Mouse (Mus musculus) retina, adult 2 months (tissue): Measurements from ENCODE around the gene Sod2.
"Not testable (repeated sequence)": the region's sequence is repeated elsewhere in the genome, so short reads cannot be mapped to it uniquely, and the experiment has no call there.

Experiments
- DNase-seq: peaks from one replicate; pipeline ENCODE4 v3.0.0-alpha.2; 2012; ENCODE audit warnings: low read depth, low spot score

Sod2 gene

GRCm38 (mm10) chr17:13006546-13006945, at the start of gene Sod2:
Sod2 (plus strand) TSS chr17:13006846.
- DNase-seq: not testable (repeated sequence)

GRCm38 (mm10) chr17:12959377-12959776, 47.3 kb upstream of the Sod2 start:
- not testable (repeated sequence) for DNase-seq

DNA sequence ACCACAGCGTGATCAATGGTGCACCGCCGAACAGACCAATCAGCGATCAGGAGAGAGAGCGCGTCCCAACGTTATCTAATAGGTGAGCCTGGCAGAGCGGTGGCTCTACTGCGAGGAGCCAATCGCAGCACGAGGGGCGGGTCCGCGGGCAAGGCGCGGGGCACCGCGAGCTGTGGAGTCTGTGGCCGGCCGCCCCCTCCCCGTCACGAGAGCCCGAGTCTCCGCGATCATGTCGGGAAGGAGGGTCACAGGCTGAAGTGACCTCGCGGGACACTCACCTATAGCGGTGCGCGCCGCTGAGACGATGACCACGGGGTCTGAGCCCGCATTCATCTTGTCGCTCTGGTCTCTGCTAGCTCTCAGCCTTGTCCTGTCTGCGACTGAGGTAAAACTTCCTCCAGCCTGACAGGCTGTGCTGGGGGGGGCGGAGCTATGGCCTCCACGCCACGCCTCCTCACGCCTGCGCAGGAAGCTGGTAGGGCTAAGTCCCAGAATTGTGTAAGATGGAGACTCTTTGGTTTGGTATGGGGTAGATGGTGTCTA, 46.2 kb upstream of the Sod2 start, which contains the start of gene Acat2:
Gene Acat2 (minus strand): TSS at position 417 of the 543 bp plus-strand sequence.
- DNase-seq: peak; percentile 79

DNA sequence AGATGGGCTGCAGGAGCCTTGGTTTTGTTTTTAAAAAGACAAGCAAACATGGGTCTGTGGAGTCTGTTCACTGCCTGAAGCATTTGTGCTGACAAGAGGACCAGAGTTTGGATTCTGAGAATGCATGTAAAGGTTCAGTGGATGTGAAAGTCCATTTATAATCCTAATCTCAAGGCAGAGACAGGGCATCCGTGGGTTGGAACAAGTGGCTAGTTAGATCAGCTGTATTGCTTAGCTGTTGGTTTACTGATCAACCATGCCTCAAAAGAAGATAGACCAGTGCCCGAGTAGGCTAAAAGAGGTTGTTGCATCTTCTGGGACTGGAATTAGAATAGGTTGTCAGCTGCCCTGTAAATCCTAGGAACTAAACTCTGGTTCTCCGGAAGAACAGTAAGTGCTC, 43.2 kb upstream of the Sod2 start:
- DNase-seq: no peak

DNA sequence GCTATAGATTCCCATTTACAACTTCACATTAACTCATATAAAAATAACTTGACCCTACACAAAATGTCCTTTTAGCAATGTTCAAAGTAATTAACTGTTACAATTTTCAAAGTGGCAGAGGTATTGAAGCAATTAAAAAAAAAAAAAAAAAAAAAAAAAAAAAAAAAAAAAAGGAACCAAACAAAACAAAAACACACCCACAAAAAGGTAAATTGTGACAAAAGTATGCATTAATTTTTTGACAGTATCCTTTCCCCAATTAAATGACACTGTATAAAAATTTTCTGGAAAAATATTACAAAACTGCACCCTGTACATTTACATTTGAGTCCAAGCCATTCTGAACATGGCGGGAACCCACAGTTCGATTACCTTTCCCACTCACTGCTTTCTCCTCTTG, 39.5 kb upstream of the Sod2 start:
- DNase-seq: no peak

GRCm38 (mm10) chr17:12973851-12974250, 32.8 kb upstream of the Sod2 start:
- no peak for DNase-seq

DNA sequence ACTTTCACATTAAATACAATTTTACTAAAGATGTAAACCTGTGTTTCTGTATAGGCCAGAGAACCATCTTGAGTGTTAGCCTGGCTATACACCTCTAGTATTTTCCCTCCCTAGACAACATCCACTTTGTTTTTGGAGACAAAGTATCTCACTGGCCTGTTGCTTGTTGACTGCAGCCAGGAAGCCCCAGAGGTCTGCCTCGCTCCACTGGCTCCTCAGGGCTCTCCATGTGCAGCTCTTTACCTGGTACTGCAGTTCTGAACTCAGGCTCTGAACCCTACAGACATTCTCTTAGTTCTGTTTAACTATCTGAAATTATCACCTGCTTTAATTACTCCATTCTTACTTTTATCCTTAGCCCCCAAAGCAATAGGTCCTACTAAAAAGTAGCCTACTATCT, 28.1 kb upstream of the Sod2 start:
- DNase-seq: no peak

- no peak for DNase-seq
Measured at GRCm38 (mm10) chr17:12983988-12984387, 22.7 kb upstream of the Sod2 start.

DNA sequence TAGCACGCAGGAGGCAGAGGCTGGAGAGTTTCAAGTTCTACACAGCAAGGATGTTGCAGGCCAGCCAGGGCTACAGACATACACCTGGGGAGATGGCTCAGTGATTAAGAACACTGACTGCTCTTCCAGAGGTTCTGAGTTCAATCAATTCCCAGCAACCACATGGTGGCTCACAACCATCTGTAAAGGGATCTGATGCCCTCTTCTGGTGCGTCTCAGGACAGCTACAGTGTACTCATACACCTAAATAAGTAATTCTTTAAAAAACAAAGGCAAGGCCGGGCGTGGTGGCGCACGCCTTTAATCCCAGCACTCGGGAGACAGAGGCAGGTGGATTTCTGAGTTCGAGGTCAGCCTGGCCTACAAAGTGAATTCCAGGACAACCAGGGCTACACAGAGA, 18.6 kb upstream of the Sod2 start:
- DNase-seq: not testable (repeated sequence)

DNA sequence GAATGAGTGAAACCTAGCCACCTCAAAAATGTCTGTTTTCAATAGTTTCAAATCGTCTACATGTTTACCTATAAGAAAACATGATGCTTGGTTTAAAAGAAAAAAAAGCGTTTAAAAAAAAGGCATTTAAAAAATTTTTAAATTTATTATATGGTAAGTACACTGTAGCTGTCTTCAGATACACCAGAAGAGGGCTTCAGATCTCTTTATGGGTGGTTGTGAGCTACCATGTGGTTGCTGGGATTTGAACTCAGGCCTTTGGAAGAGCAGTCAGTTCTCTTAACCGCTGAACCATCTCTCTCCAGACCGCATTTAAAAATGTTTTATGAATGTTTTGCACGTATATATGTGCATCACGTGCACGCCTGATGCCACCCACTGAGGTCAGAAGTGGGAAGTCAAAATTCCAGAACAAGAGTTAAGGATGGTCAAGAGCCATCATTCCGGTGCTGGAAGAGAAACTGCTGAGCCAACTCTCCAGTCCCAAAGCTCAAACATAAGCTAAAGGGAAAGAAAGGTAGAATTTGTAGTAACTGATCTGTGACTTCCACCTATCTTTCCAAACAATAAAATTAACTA, 16.0 kb upstream of the Sod2 start:
- no peak for DNase-seq

DNA sequence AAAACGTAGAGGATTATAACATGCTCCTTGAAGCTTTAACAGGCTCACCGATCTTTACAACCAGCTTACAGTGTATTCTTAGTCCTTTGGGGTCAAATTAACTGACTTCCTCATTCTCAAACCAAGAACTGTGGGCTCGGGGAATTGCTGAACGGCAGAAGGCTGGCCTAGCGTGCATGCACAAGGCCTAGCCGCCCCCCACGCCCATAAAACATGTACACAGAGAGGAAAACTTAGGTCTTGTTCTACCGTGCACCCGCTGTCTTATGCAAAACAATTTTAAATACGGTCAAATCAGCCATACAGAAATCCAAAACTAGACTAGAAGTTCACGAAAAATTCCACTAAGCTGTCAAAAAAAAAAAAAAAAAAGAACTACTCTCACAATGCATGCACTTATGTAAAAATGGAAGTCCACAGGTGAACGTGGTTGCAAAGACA, 15.4 kb upstream of the Sod2 start:
- no peak for DNase-seq

DNA sequence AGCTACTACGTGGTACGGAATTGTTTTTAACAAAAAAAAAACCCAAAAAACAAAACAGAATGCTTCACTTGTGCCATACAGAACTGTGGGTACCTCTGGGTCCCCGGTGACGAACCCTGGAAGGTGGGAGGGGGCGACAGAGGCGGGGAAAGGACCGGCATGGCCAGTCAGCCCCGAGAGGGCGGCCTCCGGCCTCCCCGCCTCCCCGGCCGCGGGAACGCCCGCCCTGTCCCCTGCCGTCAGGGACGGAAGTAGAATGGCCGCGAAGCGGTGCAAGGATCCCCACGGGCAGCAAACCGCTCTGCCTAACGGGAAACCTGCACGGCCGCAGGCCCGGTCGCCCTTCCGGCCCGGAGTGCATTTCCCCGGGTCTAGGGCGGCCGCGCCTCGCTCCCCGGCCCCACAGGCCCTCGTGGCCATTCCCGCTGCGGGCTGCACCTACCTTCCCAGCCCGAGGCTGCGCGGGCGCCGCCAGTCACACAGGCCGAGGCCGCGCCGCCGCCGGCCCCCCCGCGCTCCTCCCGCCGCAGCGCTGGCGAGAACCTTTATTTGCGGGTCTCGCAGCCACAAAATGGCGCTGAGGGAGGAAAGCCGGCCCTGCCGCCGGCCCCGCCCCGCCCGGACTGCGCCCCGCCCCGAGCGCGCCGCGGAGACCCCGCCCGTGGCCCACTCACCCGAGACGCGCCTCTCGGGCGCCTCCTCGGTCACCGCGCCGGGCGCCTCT, 14.8 kb upstream of the Sod2 start:
- peak; percentile 64 for DNase-seq

DNA sequence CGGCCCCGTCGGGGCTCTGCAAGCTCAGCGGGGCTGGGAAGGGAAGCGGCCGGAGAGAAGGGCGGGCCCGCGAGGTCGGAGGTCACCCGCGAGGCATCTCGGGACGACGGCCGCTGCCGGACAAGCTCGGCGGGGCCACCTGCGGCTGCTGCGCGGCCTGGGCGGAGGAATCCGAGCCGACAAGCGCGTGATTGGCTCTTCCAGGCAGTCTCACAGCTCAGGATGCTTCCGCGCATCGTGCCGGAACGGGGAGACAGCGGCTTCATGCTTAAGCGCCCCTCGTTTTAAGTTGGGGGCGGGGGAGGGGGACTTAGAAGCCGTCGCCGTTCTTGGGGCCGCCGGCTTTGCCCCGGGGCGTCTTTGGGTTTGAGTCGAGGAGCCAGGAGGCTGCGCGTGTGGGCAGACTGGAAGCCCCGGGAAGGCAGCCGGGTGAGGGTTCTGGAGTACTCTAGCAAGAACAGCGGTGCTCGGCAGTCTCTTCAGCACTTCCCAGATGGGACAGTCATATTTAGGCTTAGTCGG, 14.1 kb upstream of the Sod2 start:
- peak; percentile 90 for DNase-seq

- DNase-seq: no peak
Measured at GRCm38 (mm10) chr17:12994069-12994468, 12.6 kb upstream of the Sod2 start, which contains the start of gene Wtap. Wtap (minus strand) TSS chr17:12994169.

- no peak for DNase-seq
Measured at GRCm38 (mm10) chr17:12996345-12996744, 10.3 kb upstream of the Sod2 start.

DNA sequence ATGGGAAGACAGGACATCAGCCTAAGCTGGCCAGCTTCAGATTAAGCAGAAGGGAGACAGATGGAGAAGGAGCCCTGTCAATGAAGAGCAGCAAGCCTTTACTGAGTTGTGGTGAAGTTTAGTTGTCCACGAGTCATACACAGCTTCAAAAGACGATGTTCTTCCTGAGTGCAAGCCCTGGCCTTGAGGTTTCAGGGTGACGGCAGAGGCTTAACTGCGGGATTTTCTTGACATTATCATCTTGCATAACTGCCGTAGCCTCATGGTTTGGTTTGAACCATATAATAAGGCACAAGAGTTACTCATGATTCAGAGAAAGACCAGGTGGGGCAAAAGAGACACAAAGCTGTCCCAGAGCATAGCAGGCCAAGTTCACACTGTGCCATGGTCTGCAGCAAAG, 8.8 kb upstream of the Sod2 start:
- no peak for DNase-seq

DNA sequence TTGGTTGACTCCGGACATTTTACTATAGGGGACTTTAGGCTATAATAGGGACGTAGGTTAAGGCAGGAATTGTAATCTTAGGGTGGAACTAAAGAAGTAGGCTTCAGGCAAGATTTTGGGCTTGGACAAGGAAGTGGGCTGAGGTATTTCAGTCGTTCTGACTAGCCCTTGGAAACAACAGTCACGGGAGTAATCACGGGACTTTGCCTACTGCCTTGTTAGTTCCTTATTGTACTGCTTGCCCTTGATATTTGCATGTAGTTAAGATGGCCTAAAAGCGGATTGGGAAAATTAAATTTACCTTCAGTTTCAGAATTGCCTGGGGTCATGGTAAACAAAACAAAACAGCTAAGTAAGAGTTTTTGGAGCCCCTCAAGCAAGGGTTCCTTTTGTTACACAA, 7.6 kb upstream of the Sod2 start:
- DNase-seq: no peak

- not testable (repeated sequence) for DNase-seq
Measured at GRCm38 (mm10) chr17:13002243-13002642, 4.4 kb upstream of the Sod2 start.

DNA sequence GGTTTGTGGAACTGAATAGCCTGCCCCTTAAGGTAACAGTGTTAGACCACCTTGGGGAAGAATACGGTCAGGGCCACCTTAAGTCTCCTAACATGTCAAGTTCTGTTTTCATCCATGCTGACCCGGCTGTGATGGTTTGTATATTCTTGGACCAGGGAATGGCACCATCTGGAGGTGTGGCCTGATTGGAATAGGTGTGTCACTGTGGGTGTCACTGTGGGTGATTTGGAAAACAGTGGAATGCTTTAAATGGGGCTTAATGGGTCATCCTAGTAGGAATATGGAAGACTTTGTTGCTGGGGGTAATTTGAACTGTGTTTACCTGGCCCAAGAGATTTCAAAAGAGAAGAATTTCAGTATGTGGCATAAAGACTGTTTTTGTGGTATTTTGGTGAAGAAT, 2.2 kb upstream of the Sod2 start:
- not testable (repeated sequence) for DNase-seq

- no peak for DNase-seq
Measured at GRCm38 (mm10) chr17:13006984-13007383, 338 bp downstream of the Sod2 start.

DNA sequence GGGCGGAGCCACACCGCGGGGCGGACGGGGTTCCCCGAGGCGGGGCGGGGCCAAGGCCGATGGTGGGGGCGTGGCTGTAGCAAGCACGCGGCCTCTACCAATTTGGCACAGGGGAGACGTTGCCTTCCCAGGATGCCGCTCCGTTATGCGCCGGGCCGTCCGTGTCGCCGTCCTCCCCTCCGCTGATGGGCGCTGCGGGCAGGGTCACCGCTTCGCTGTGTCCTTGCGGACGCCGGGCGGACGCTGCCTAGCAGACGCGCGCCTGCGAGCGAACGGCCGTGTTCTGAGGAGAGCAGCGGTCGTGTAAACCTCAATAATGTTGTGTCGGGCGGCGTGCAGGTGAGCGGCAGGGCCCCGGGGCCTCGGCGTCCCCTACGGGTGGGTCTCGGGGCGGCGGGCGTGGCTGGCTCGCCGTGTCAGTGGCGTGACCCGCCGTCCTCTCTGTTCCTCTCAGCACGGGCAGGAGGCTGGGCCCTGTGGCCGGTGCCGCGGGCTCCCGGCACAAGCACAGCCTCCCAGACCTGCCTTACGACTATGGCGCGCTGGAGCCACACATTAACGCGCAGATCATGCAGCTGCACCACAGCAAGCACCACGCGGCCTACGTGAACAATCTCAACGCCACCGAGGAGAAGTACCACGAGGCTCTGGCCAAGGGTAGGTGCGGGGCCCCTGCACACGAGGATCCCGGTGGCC, 1.2 kb downstream of the Sod2 start:
- peak; percentile 93 for DNase-seq

DNA sequence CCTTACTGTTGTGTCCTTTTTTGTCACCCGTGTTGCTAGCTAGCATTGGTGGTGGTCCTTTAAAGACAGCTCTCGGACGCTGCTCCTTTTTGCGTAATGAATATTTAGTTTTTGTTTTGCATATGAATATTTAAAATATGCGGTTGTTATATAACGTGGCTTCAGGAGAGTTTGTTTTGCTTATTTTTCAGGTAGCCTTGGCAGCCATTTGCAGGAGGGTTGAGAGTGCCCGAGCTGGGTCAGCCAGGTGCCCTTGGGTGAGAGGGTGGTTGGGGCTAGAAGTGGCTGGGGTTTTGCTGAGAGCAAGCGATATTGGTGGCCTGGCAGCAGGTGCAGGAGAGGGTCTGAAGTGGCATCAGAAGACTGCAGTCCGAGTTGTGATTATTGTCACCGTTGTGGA, 1.9 kb downstream of the Sod2 start:
- no peak for DNase-seq
